Mouse (Mus musculus) activated CD4-positive, CD25-positive, alpha-beta regulatory T cell, adult 9 weeks (primary cell): ENCODE data around the gene Ablim2. TPM values are rescaled to one million over a fixed set of nuclear protein-coding genes. Genes with fewer than 3 reads are reported as not detected.

Experiments used
- polyA plus RNA-seq: library from polyadenylated mRNA; unstranded; fragments of 100-300 nt; shearing (Covaris generic); gene quantifications from one replicate; pipeline ENCODE4 v1.2.1, GENCODE M21; 2017

Ablim2 gene
- polyA plus RNA-seq: 5.5 TPM

DNA sequence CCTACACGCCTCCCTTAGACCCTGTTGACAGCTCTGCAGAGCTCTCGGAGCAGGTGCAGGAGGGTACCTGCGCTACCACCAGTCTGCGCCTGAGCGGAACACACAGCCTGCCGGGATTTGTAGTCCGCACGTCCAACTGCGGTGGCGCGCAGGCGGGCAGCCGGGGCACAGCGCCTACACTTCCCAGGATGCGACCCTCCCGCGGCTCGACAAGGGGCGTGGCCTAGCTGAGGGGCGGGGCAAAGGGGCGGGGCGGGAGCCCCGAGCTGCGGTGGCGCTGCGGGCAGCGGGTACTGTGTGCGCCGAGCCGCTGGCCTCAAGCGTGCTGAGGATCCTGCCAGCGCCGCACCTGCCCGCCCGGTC is at the start of gene Ablim2:
Gene Ablim2, plus strand, starts transcription at position 242 of the 363 bp plus-strand sequence.

DNA sequence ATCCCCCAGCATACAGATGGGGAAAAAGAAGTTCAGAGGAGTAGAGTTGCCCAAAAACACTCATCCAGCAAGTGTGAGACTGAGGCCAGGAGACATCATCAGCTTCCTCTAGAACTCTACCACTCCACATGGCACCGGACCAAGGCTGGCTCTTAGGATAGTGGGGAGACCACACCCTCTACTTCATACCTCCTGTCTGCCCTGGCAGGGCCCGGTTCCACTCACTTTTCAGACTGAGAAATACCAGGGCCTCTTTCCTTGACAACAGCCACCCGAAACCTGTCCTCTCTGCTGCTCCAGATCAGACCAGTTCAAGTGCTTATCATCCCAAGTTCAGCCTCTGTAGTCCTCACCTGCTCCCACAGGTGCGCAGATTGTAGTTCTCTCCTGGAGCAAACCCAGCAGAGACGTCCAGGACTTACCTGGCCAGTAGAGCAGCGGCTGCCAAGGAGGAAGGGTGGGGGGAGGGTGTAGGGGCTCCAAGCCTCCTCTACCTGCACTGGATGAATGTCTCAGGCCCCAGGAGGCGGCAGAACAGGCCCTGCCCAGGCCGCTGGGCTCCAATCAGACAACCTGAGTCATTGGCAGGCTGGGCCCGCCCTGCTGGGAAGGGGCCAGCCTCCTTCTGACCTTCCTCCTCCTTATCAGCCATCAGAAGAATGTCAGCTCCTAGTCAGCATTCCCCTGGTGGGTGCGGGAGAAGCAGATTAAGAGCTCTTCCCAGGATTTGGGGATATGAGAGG is 18.0 kb upstream of the Ablim2 start, which contains the start of gene Sh3tc1:
Gene Sh3tc1, minus strand, starts transcription at position 452 of the 743 bp plus-strand sequence.

DNA sequence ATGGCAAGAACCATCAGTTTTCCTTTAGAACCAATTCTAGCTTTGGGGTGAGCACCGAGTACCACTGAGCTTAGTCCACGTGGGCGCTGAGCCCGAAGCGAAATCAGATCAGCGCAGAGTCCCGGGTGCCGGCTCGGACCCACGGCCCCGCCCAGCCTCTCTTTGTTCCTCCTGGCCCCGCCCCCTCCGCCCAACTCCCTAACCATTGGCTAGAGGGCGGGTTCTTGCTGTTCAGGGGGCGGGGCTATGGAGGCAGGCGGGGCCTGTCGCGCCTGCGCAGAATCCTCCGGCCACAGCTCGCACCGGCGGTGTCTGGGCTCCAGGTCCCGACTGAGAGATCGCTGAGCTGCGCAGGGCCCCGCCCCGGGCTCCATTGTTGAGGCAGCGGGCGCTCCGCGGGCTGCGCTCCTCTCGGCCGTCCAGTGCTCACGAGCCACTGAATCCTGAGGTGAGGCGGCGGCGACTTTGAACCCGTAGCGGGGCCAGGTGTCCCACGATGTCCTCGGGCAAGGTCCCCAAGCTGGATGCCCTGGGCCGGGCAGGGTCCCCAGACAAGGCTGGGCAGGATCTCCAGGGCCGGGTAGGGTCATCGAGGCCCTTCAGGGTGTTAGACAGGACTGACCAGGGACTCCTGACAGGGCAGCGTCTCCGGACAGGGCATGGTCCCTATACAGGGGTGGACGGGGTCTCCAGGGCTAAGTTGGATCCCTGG is 135.6 kb downstream of the Ablim2 start, which contains the start of gene Afap1:
Gene Afap1, plus strand, starts transcription at position 227 of the 712 bp plus-strand sequence.

Other genes starting within 250 kb of the Ablim2 start
- not detected for gene Cpz, start 232.2 kb upstream of the Ablim2 start, polyA plus RNA-seq
- 9.5 TPM for gene Trmt44, start 182.8 kb upstream of the Ablim2 start, polyA plus RNA-seq
- gene Acox3, start 174.8 kb upstream of the Ablim2 start, polyA plus RNA-seq: 48.4 TPM
- gene Htra3, start 78.1 kb upstream of the Ablim2 start, polyA plus RNA-seq: not detected
- 4.5 TPM for gene Sh3tc1, start 17.9 kb upstream of the Ablim2 start, polyA plus RNA-seq
- gene Afap1, start 135.4 kb downstream of the Ablim2 start, polyA plus RNA-seq: 9.3 TPM